Mouse (Mus musculus) liver, embryonic 18 days (tissue): ENCODE data around the gene Ttc39d. TPM values are rescaled to one million over a fixed set of nuclear protein-coding genes. Genes with fewer than 3 reads are reported as not detected.

Source experiments
- polyA plus RNA-seq: library from polyadenylated mRNA; depleted of rRNA; stranded (reverse); fragments of >200 nt; gene quantifications from 2 replicates; pipeline ENCODE4 v1.2.3, GENCODE M21; 2012; rRNA removed

Ttc39d gene
- polyA plus RNA-seq: 0.01 TPM in 2 replicates

DNA sequence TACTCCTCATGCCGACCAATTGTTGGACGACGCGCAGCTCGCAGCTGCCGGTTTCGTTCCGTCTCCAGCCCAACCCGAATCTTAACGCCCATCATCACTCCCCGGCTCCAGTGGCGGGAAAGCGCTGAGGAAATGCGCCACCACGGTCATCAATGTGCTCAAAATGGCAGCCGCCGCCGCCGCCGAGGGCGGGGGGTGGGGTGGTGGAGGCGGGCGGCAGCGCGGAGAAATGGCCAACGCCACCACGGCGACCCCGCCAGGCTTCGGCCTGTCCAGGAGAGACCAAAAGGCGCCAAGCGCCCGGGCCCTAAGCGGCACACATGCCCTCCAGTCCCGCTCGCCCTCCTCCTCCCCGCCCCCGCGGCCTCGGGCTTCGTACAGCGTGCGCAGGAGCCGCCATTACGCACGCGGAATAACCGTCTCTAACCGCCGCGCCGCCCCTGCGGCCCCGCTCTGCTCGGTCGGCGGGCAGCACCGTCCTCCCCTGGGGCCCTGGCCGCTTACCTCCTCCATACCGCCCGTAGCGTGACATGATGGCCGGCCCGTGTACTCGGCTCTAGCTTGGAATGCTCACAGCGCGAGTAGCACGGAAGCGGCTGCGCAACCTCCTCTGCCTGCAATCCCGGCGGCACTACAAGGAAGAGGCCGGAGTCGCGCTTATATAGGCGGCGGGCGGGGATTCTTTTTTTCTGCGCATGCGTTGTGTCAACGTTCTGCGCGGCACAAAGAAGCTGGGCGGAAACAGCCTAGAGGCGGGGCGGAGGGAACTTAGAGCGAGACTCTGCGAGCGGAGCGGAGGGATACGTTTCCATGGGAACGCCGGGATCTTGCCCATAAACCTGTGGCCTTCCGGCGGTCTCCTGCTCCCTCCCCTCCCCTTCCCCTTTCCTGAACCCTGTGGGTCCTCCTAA, at the start of gene Ttc39d, which contains the start of gene Srsf7:
TSS of gene Ttc39d (plus strand) at position 790 of the 911 bp plus-strand sequence.
TSS of gene Srsf7 (minus strand) at position 637 of the 911 bp plus-strand sequence.

GRCm38 (mm10) chr17:80224326-80225116, 17.3 kb downstream of the Ttc39d start, which contains the start of gene Gemin6:
Gene Gemin6 (plus strand): TSS chr17:80224441.

Other genes starting within 250 kb of the Ttc39d start
- 18.6 and 20.2 TPM in 2 replicates for gene Hnrnpll, start 145.1 kb upstream of the Ttc39d start, polyA plus RNA-seq
- 35.6 and 38.2 TPM in 2 replicates for gene Galm, start 80.0 kb upstream of the Ttc39d start, polyA plus RNA-seq
- gene Srsf7, start 153 bp upstream of the Ttc39d start, polyA plus RNA-seq: 106 and 109 TPM in 2 replicates
- 8.8 and 9.0 TPM in 2 replicates for gene Gemin6, start 17.0 kb downstream of the Ttc39d start, polyA plus RNA-seq
- gene Morn2, start 82.7 kb downstream of the Ttc39d start, polyA plus RNA-seq: 3.2 and 3.5 TPM in 2 replicates
- gene Dhx57, start 83.0 kb downstream of the Ttc39d start, polyA plus RNA-seq: 6.1 and 6.9 TPM in 2 replicates
- 0.08 and 0.21 TPM in 2 replicates for gene Arhgef33, start 99.9 kb downstream of the Ttc39d start, polyA plus RNA-seq
- gene Gm10190, start 166.1 kb downstream of the Ttc39d start, polyA plus RNA-seq: 0.20 TPM in 1 of 2 replicates, not detected in the other